Mouse (Mus musculus): ENCODE data around the gene Foxo1. TPM values are rescaled to one million over a fixed set of nuclear protein-coding genes. Genes with fewer than 3 reads are reported as not detected.

Gene Foxo1
- polyA plus RNA-seq, 1 experiment from 2014 or later = 3.4 TPM

GRCm38 (mm10) chr3:52347980-52348622 lies 80.0 kb downstream of the Foxo1 start:
- H3K9ac ChIP-seq (ENCODE audit: low read length) = no peak overlapping the region
- TF ChIP-seq EP300 (optimal IDR thresholded peaks at IDR 0.05) (no peak), CTCF (IDR thresholded peaks at IDR 0.05; ENCODE audit: low read depth) (no peak)
- H3K27me3 ChIP-seq (ENCODE audit: control insufficient read depth, insufficient read depth, low read length) = no peaks in the 10 kb centered on the region
- no peak overlapping the region for H3K4me2 ChIP-seq (replicated peaks; ENCODE audit: low read depth)
- H3K9me3 ChIP-seq (ENCODE audit: control insufficient read depth, low read length) = no peaks in the 10 kb centered on the region
- no peak overlapping the region for H3K4me3 ChIP-seq (ENCODE audit: low read depth, low read length)
- peaks cover 8% of the 10 kb centered on the region for H3K36me3 ChIP-seq (ENCODE audit: control insufficient read depth, insufficient read depth, low read length)
- 27% methylated on average over 10 of the region's 10 CpGs for WGBS
- DNase-seq (ENCODE audit: low spot score) (no peak), ATAC-seq (ENCODE audit: low FRiP score, low TSS enrichment) (no peak)
- H3K4me1 ChIP-seq (replicated peaks; ENCODE audit: control insufficient read depth, insufficient read depth) = peaks cover 7% of the 10 kb centered on the region
- H3K27ac ChIP-seq (replicated peaks) = no peak overlapping the region

- Histone ChIP-seq H3K27ac (replicated peaks) (no peak overlapping the region), H3K27me3 (ENCODE audit: control insufficient read depth, insufficient read depth, low read length) (no peaks in the 10 kb centered on the region), H3K4me2 (replicated peaks; ENCODE audit: low read depth) (no peak overlapping the region), H3K36me3 (ENCODE audit: control insufficient read depth, insufficient read depth, low read length) (peaks cover 3% of the 10 kb centered on the region), H3K9me3 (ENCODE audit: control insufficient read depth, low read length) (no peaks in the 10 kb centered on the region), H3K4me1 (replicated peaks; ENCODE audit: control insufficient read depth, insufficient read depth) (peaks cover 4% of the 10 kb centered on the region), H3K9ac (ENCODE audit: low read length) (no peak overlapping the region), H3K4me3 (ENCODE audit: low read depth, low read length) (no peak overlapping the region)
- DNase-seq (ENCODE audit: low spot score) (no peak), ATAC-seq (ENCODE audit: low FRiP score, low TSS enrichment) (no peak)
- TF ChIP-seq EP300 (optimal IDR thresholded peaks at IDR 0.05) = no peak
- TF ChIP-seq CTCF (IDR thresholded peaks at IDR 0.05; ENCODE audit: low read depth) = no peak
- WGBS = 37% methylated on average over 8 of the region's 8 CpGs
Observed at GRCm38 (mm10) chr3:52350636-52351035, 82.5 kb downstream of the Foxo1 start.

- Histone ChIP-seq H3K4me3 (ENCODE audit: low read depth, low read length) (no peak overlapping the region), H3K27ac (replicated peaks) (no peak overlapping the region), H3K27me3 (ENCODE audit: control insufficient read depth, insufficient read depth, low read length) (no peaks in the 10 kb centered on the region), H3K4me2 (replicated peaks; ENCODE audit: low read depth) (no peak overlapping the region), H3K9ac (ENCODE audit: low read length) (no peak overlapping the region), H3K9me3 (ENCODE audit: control insufficient read depth, low read length) (no peaks in the 10 kb centered on the region), H3K4me1 (replicated peaks; ENCODE audit: control insufficient read depth, insufficient read depth) (peaks cover 4% of the 10 kb centered on the region), H3K36me3 (ENCODE audit: control insufficient read depth, insufficient read depth, low read length) (no peaks in the 10 kb centered on the region)
- 89% methylated on average over 9 of the region's 9 CpGs for WGBS
- ATAC-seq (ENCODE audit: low FRiP score, low TSS enrichment) (no peak), DNase-seq (ENCODE audit: low spot score) (no peak)
- TF ChIP-seq CTCF (IDR thresholded peaks at IDR 0.05; ENCODE audit: low read depth) (no peak), EP300 (optimal IDR thresholded peaks at IDR 0.05) (no peak)
Observed at GRCm38 (mm10) chr3:52351901-52352300, 83.8 kb downstream of the Foxo1 start.

- DNase-seq (ENCODE audit: low spot score) (no peak), ATAC-seq (ENCODE audit: low FRiP score, low TSS enrichment) (no peak)
- Histone ChIP-seq H3K27me3 (ENCODE audit: control insufficient read depth, insufficient read depth, low read length) (no peaks in the 10 kb centered on the region), H3K4me1 (replicated peaks; ENCODE audit: control insufficient read depth, insufficient read depth) (no peaks in the 10 kb centered on the region), H3K36me3 (ENCODE audit: control insufficient read depth, insufficient read depth, low read length) (no peaks in the 10 kb centered on the region), H3K9me3 (ENCODE audit: control insufficient read depth, low read length) (no peaks in the 10 kb centered on the region), H3K4me3 (ENCODE audit: low read depth, low read length) (no peak overlapping the region), H3K27ac (replicated peaks) (no peak overlapping the region), H3K9ac (ENCODE audit: low read length) (no peak overlapping the region), H3K4me2 (replicated peaks; ENCODE audit: low read depth) (no peak overlapping the region)
- no peak for TF ChIP-seq CTCF (IDR thresholded peaks at IDR 0.05; ENCODE audit: low read depth)
- no peak for TF ChIP-seq EP300 (optimal IDR thresholded peaks at IDR 0.05)
- WGBS = 54% methylated on average over 7 of the region's 7 CpGs
Observed at GRCm38 (mm10) chr3:52354203-52354602, 86.1 kb downstream of the Foxo1 start.

- TF ChIP-seq CTCF (IDR thresholded peaks at IDR 0.05; ENCODE audit: low read depth) = no peak
- no peak for TF ChIP-seq EP300 (optimal IDR thresholded peaks at IDR 0.05)
- no peak for ATAC-seq (ENCODE audit: low FRiP score, low TSS enrichment)
- H3K4me2 ChIP-seq (replicated peaks; ENCODE audit: low read depth) = no peak overlapping the region
- no peak overlapping the region for H3K4me3 ChIP-seq (ENCODE audit: low read depth, low read length)
- no peaks in the 10 kb centered on the region for H3K9me3 ChIP-seq (ENCODE audit: control insufficient read depth, low read length)
- no peaks in the 10 kb centered on the region for H3K4me1 ChIP-seq (replicated peaks; ENCODE audit: control insufficient read depth, insufficient read depth)
- H3K36me3 ChIP-seq (ENCODE audit: control insufficient read depth, insufficient read depth, low read length) = no peaks in the 10 kb centered on the region
- 72% methylated on average over 15 of the region's 15 CpGs for WGBS
- H3K9ac ChIP-seq (ENCODE audit: low read length) = no peak overlapping the region
- DNase-seq (ENCODE audit: low spot score) = no peak
- no peaks in the 10 kb centered on the region for H3K27me3 ChIP-seq (ENCODE audit: control insufficient read depth, insufficient read depth, low read length)
- no peak overlapping the region for H3K27ac ChIP-seq (replicated peaks)
Observed at GRCm38 (mm10) chr3:52357265-52357953, 89.3 kb downstream of the Foxo1 start.

- WGBS = 74% methylated on average over 6 of the region's 6 CpGs
- Histone ChIP-seq H3K27me3 (ENCODE audit: control insufficient read depth, insufficient read depth, low read length) (no peaks in the 10 kb centered on the region), H3K4me1 (replicated peaks; ENCODE audit: control insufficient read depth, insufficient read depth) (no peaks in the 10 kb centered on the region), H3K9ac (ENCODE audit: low read length) (no peak overlapping the region), H3K4me2 (replicated peaks; ENCODE audit: low read depth) (no peak overlapping the region), H3K4me3 (ENCODE audit: low read depth, low read length) (no peak overlapping the region), H3K36me3 (ENCODE audit: control insufficient read depth, insufficient read depth, low read length) (no peaks in the 10 kb centered on the region), H3K27ac (replicated peaks) (no peak overlapping the region), H3K9me3 (ENCODE audit: control insufficient read depth, low read length) (no peaks in the 10 kb centered on the region)
- TF ChIP-seq EP300 (optimal IDR thresholded peaks at IDR 0.05) = no peak
- TF ChIP-seq CTCF (IDR thresholded peaks at IDR 0.05; ENCODE audit: low read depth) = no peak
- DNase-seq (ENCODE audit: low spot score) (no peak), ATAC-seq (ENCODE audit: low FRiP score, low TSS enrichment) (no peak)
Observed at GRCm38 (mm10) chr3:52364576-52364975, 96.4 kb downstream of the Foxo1 start.
